14 mouse cellular contexts compared by ENCODE assay signal in the genomic region with DNA sequence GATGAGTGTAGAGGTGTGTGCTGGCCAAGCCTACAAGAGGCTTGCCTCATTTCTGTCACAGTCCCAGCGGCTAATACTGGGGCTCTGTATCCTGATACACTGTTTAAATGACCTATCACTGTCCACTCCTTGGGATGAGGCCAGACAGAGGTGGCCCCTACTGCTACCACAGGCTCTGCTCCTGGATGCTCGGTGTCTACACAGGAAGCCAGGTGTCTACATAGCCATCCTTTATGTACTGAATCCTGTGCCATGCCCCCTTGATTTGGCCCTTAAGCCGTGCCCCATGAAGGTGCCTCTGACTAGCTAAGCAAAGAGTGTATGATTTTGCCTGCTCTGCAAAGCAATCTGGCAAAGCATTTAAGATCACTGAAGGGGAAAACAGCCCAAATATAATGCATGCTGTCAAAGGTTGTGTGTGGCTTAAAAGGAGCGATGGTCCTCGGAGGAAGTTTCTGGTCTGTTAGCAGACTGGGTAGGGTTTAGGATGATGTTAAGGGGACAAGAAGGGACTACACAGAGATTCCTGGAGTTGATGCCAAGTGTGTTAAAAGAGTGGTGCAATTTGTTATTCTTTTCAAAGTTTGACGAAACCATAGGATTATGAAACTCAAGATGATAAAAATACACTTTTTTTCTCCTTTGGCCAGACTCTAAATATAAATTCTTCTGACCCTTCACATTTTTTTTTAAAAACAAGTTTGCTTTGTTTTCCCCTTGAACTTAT.
DNase-seq lines count a peak whose midpoint lies in the region; ATAC-seq and TF ChIP-seq lines count a peak whose summit lies in the region.
"Had no signal": no experiment of that assay in that cellular context is flagged by ENCODE, and none has a peak within 500 bp of the region (broad histone marks: within the 10 kb centered on the region; RNA-seq: fewer than 3 reads in every experiment).

No protein-coding gene starts in this region.

- H3K9ac ChIP-seq in lung, embryonic 16.5 days (ENCODE audit: low read length), result no peak overlapping the region
- no peak overlapping the region for H3K9ac ChIP-seq in neural tube, embryonic 15.5 days (replicated peaks)
- H3K9ac ChIP-seq: kidney, embryonic 15.5 days; liver, embryonic 13.5 days had no signal

- H3K27ac ChIP-seq in lung, embryonic 16.5 days (ENCODE audit: low read length), result peak overlapping the region; percentile 65
- no peak overlapping the region for H3K27ac ChIP-seq in embryonic facial prominence, embryonic 10.5 days (replicated peaks)
- H3K27ac ChIP-seq in neural tube, embryonic 15.5 days (replicated peaks), result no peak overlapping the region
- H3K27ac ChIP-seq: heart, adult 2 months; kidney, embryonic 15.5 days; liver, embryonic 13.5 days had no signal

- no peaks in the 10 kb centered on the region for H3K27me3 ChIP-seq in lung, embryonic 16.5 days (ENCODE audit: control insufficient read depth, insufficient read depth, low read depth, low read length)
- no peaks in the 10 kb centered on the region; the same call in 1 of the 2 replicates for H3K27me3 ChIP-seq in embryonic facial prominence, embryonic 10.5 days (replicated peaks; ENCODE audit: low read depth, poor library complexity, severe bottlenecking)
- no peaks in the 10 kb centered on the region for H3K27me3 ChIP-seq in neural tube, embryonic 15.5 days (replicated peaks)
- H3K27me3 ChIP-seq: kidney, embryonic 15.5 days; liver, embryonic 13.5 days had no signal

- peak; percentile 72 for ATAC-seq in lung, embryonic 16.5 days (ENCODE audit: low read depth)
- no peak for ATAC-seq in neural tube, embryonic 15.5 days (ENCODE audit: low FRiP score)

- no peaks in the 10 kb centered on the region for H3K9me3 ChIP-seq in lung, embryonic 16.5 days (ENCODE audit: control insufficient read depth, low read length)
- H3K9me3 ChIP-seq in embryonic facial prominence, embryonic 10.5 days, result no peaks in the 10 kb centered on the region
- no peaks in the 10 kb centered on the region for H3K9me3 ChIP-seq in neural tube, embryonic 15.5 days (replicated peaks)
- H3K9me3 ChIP-seq: kidney, embryonic 15.5 days; liver, embryonic 13.5 days had no signal

- peaks cover 11% of the 10 kb centered on the region for H3K4me1 ChIP-seq in lung, embryonic 16.5 days (replicated peaks; ENCODE audit: control insufficient read depth, insufficient read depth, low read length)
- peaks cover 3% of the 10 kb centered on the region; the same call in 1 of the 2 replicates for H3K4me1 ChIP-seq in lung, adult 2 months (ENCODE audit: control insufficient read depth, insufficient read depth, low read length)
- peaks cover 19% of the 10 kb centered on the region for H3K4me1 ChIP-seq in embryonic facial prominence, embryonic 10.5 days
- peaks cover 4% of the 10 kb centered on the region; the same call in 1 of the 2 replicates for H3K4me1 ChIP-seq in neural tube, embryonic 15.5 days
- H3K4me1 ChIP-seq: liver, embryonic 13.5 days had no signal

- TF ChIP-seq POLR2A in lung, adult 2 months (IDR thresholded peaks at IDR 0.05; ENCODE audit: borderline replicate concordance, extremely low read depth, low read depth, low read length), result no peak

- H3K36me3 ChIP-seq in lung, embryonic 16.5 days (ENCODE audit: control insufficient read depth, insufficient read depth, low read length), result no peaks in the 10 kb centered on the region
- H3K36me3 ChIP-seq in embryonic facial prominence, embryonic 10.5 days (replicated peaks), result no peaks in the 10 kb centered on the region
- H3K36me3 ChIP-seq in neural tube, embryonic 15.5 days, result no peaks in the 10 kb centered on the region
- H3K36me3 ChIP-seq: kidney, embryonic 15.5 days; liver, embryonic 13.5 days had no signal

- TF ChIP-seq CTCF in lung, adult 2 months (IDR thresholded peaks at IDR 0.05; ENCODE audit: insufficient read depth, low read length), result no peak

- 63% methylated on average over 6 of the region's 6 CpGs for WGBS in lung, embryonic 16.5 days
- whole genome bisulfite sequencing in lung, adult 2 months, result 80% methylated on average over 6 of the region's 6 CpGs
- WGBS in embryonic facial prominence, embryonic 10.5 days, result 84% methylated on average over 6 of the region's 6 CpGs
- 68% methylated on average over 6 of the region's 6 CpGs for WGBS in neural tube, embryonic 15.5 days

- H3K4me2 ChIP-seq in lung, embryonic 16.5 days (ENCODE audit: low read depth, low read length), result no peak overlapping the region
- H3K4me2 ChIP-seq in neural tube, embryonic 15.5 days, result no peak overlapping the region
- H3K4me2 ChIP-seq: kidney, embryonic 15.5 days; liver, embryonic 13.5 days had no signal

- DNase-seq in cerebellum, adult 18-20 months, result peak; percentile 3 to 16
- DNase-seq in cerebellum, postnatal 4 days (ENCODE audit: low spot score in 2 of 2), result no peak
- peak; percentile 71 for DNase-seq in heart, adult 11 months
- no peak for DNase-seq in heart, adult 18-20 months
- DNase-seq in lung, adult 2 months, result no peak
- peak; percentile 5 for DNase-seq in embryonic facial prominence, embryonic 10.5 days (ENCODE audit: low spot score)
- DNase-seq: heart, adult 2 months; layer of hippocampus, adult 9-11 months; liver, embryonic 13.5 days; right cerebral cortex, postnatal 14 days had no signal

- H3K4me3 ChIP-seq in lung, embryonic 16.5 days (ENCODE audit: low read length), result no peak overlapping the region
- H3K4me3 ChIP-seq in lung, adult 2 months (replicated peaks; ENCODE audit: extremely low read depth, low read depth, low read length), result no peak overlapping the region
- H3K4me3 ChIP-seq in embryonic facial prominence, embryonic 10.5 days, result no peak overlapping the region
- no peak overlapping the region for H3K4me3 ChIP-seq in neural tube, embryonic 15.5 days (replicated peaks)
- H3K4me3 ChIP-seq: erythroblast, embryonic 14.5 days; heart, adult 2 months; kidney, embryonic 15.5 days; liver, embryonic 13.5 days had no signal

Comparison
In these comparisons a context has a peak if more than half of its experiments do, and no peak if none do; other contexts are left out.
1. DNase-seq: peak in cerebellum, adult 18-20 months (2 of 2), heart, adult 11 months (single experiment) and embryonic facial prominence, embryonic 10.5 days (single experiment); none in cerebellum, postnatal 4 days (0 of 2), heart, adult 18-20 months (0 of 2) and lung, adult 2 months (single experiment).